Mouse (Mus musculus) olfactory bulb, adult 2 months (tissue): ENCODE measurements around the gene Vpreb3.

ENCODE experiments used
- CTCF ChIP-seq: fragments of 200-500 bp; IDR thresholded peaks from 2 replicates; pipeline ENCODE4 v1.5.1; 2012; ENCODE audit warnings: low read depth, mild to moderate bottlenecking, low read length, moderate library complexity; ENCODE audit not compliant: insufficient read depth
- POLR2A ChIP-seq: fragments of 200-500 bp; IDR thresholded peaks from 2 replicates; pipeline ENCODE4 v1.6.1; 2012; ENCODE audit warnings: mild to moderate bottlenecking, low read depth, low read length, moderate library complexity; ENCODE audit not compliant: insufficient read depth

DNA sequence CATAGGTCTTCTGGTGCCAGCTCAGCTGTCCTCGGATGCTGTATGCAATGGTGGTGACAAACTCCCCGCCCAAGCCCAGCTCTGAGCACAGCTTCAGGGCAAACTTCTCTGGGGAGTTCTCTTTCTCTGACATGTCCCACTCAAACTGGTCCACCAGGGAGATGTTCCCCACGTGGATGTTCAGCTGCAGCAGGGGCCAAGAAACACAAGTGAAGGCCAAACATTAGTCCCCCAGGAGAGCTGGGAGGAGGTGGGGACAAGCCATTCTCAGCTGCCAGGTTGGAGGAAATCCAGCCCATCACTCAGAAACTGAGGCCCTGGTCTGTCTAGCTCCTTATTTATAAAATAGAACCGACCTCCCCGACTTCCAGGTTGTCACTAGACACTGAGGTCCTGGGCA, 38.5 kb upstream of the Vpreb3 start:
- no peak for TF ChIP-seq POLR2A
- TF ChIP-seq CTCF, result no peak
